Mouse (Mus musculus) stomach, embryonic 16.5 days (tissue): Measurements from ENCODE around the gene Akap7. TPM values are rescaled to one million over a fixed set of nuclear protein-coding genes. Genes with fewer than 3 reads are reported as not detected.
"Not testable (repeated sequence)": the region's sequence is repeated elsewhere in the genome, so short reads cannot be mapped to it uniquely, and the experiment has no call there.

Source experiments
- ATAC-seq: fragments of 200-750 bp; cut with Nextera tagmentation; 2 replicates; pipeline ENCODE4 v1.8.0; 2017; ENCODE audit warnings: moderate number of reproducible peaks, moderate TSS enrichment; ENCODE audit not compliant: insufficient read depth, low FRiP score
- H3K27ac ChIP-seq: fragments of 300-500 bp; sonication (generic); 2 replicates; pipeline ENCODE4 v1.5.1; 2014; ENCODE audit warnings: low read length
- H3K27me3 ChIP-seq: fragments of 300-500 bp; sonication (generic); 2 replicates; pipeline ENCODE4 v1.6.1; 2014; ENCODE audit warnings: low read length, control low read depth, mixed read lengths; ENCODE audit not compliant: control insufficient read depth, insufficient read depth
- H3K36me3 ChIP-seq: fragments of 300-500 bp; sonication (generic); 2 replicates; pipeline ENCODE4 v1.6.1; 2014; ENCODE audit warnings: low read length; ENCODE audit not compliant: control insufficient read depth, insufficient read depth
- H3K4me1 ChIP-seq: fragments of 300-500 bp; sonication (generic); 2 replicates; pipeline ENCODE4 v1.6.1; 2014; ENCODE audit warnings: low read length, control low read depth, mixed read lengths; ENCODE audit not compliant: control insufficient read depth, insufficient read depth
- H3K4me2 ChIP-seq: fragments of 300-500 bp; sonication (generic); 2 replicates; pipeline ENCODE4 v1.6.1; 2014; ENCODE audit warnings: low read depth, low read length, mixed read lengths
- H3K4me3 ChIP-seq: fragments of 300-500 bp; sonication (generic); replicated peaks from 2 replicates; pipeline ENCODE4 v1.5.1; 2014; ENCODE audit warnings: mild to moderate bottlenecking, low read length
- H3K9ac ChIP-seq: fragments of 300-500 bp; sonication (generic); 2 replicates; pipeline ENCODE4 v1.6.1; 2014; ENCODE audit warnings: low read length
- H3K9me3 ChIP-seq: fragments of 300-500 bp; sonication (generic); replicated peaks from 2 replicates; pipeline ENCODE4 v1.6.1; 2016; ENCODE audit warnings: low read length, control low read depth; ENCODE audit not compliant: control insufficient read depth
- WGBS: fragments of 180-500 bp; shearing (Covaris S2); extraction: QIAGEN DNeasy Blood & Tissue Kit; methylation state at CpG from one replicate; pipeline ENCODE4 v1.1.7; 2014; 5-methylcytosine and 5-hydroxymethylcytosine counted together
- polyA plus RNA-seq: library from polyadenylated mRNA; unstranded; fragments of >200 nt; fragmentation: Nextera tagmentation; extraction: Ambion mirVana; gene quantifications from 2 replicates; pipeline ENCODE4 v1.2.1, GENCODE M21; 2015

Gene Akap7
- polyA plus RNA-seq, 1 experiment from 2014 or later: 15.3 TPM

- H3K9ac ChIP-seq: no peak overlapping the region
- H3K9me3 ChIP-seq: no peaks in the 10 kb centered on the region
- H3K4me1 ChIP-seq: no peaks in the 10 kb centered on the region
- no peaks in the 10 kb centered on the region for H3K27me3 ChIP-seq
- H3K27ac ChIP-seq: no peak overlapping the region
- H3K36me3 ChIP-seq: no peaks in the 10 kb centered on the region; the same call in 1 of the 2 replicates
- 74% methylated on average over 4 of the region's 4 CpGs for WGBS
- ATAC-seq: no peak
- no peak overlapping the region for H3K4me2 ChIP-seq
- no peak overlapping the region for H3K4me3 ChIP-seq
Measured at GRCm38 (mm10) chr10:25179030-25179429, 128.6 kb downstream of the Akap7 start.

- WGBS: 94% methylated on average over 5 of the region's 5 CpGs
- Histone ChIP-seq H3K36me3 (no peaks in the 10 kb centered on the region), H3K4me3 (no peak overlapping the region), H3K27ac (no peak overlapping the region), H3K4me1 (no peaks in the 10 kb centered on the region), H3K4me2 (no peak overlapping the region), H3K9ac (no peak overlapping the region), H3K9me3 (no peaks in the 10 kb centered on the region), H3K27me3 (no peaks in the 10 kb centered on the region)
- no peak for ATAC-seq
Measured at GRCm38 (mm10) chr10:25177270-25177669, 130.4 kb downstream of the Akap7 start.

- Histone ChIP-seq H3K36me3 (no peaks in the 10 kb centered on the region), H3K9me3 (no peaks in the 10 kb centered on the region), H3K4me1 (no peaks in the 10 kb centered on the region), H3K4me3 (no peak overlapping the region), H3K27me3 (no peaks in the 10 kb centered on the region), H3K9ac (no peak overlapping the region), H3K27ac (no peak overlapping the region), H3K4me2 (no peak overlapping the region)
- WGBS: 68% methylated on average over 2 of the region's 2 CpGs
- ATAC-seq: no peak
Measured at GRCm38 (mm10) chr10:25174872-25175271, 132.8 kb downstream of the Akap7 start.

GRCm38 (mm10) chr10:25167365-25168194 is 140.1 kb downstream of the Akap7 start:
- WGBS: 67% methylated on average over 6 of the region's 6 CpGs
- ATAC-seq: 0 out of 2 replicates have a peak, but pooled peaks have one; percentile 44
- Histone ChIP-seq H3K9me3 (no peaks in the 10 kb centered on the region), H3K9ac (no peak overlapping the region), H3K27me3 (no peaks in the 10 kb centered on the region), H3K4me2 (no peak overlapping the region), H3K4me3 (no peak overlapping the region), H3K36me3 (no peaks in the 10 kb centered on the region), H3K27ac (no peak overlapping the region), H3K4me1 (no peaks in the 10 kb centered on the region)

GRCm38 (mm10) chr10:25163510-25163909 is 144.2 kb downstream of the Akap7 start:
- WGBS: 34% methylated on average over 3 of the region's 3 CpGs
- ATAC-seq, H3K27me3 ChIP-seq, H3K27ac ChIP-seq, H3K36me3 ChIP-seq, H3K4me1 ChIP-seq, H3K9me3 ChIP-seq, H3K4me2 ChIP-seq, H3K4me3 ChIP-seq, H3K9ac ChIP-seq: not testable (repeated sequence)

GRCm38 (mm10) chr10:25161701-25162100 is 146.0 kb downstream of the Akap7 start:
- Histone ChIP-seq H3K27ac (no peak overlapping the region), H3K9ac (no peak overlapping the region), H3K4me3 (no peak overlapping the region), H3K36me3 (no peaks in the 10 kb centered on the region), H3K9me3 (no peaks in the 10 kb centered on the region), H3K4me2 (no peak overlapping the region), H3K4me1 (no peaks in the 10 kb centered on the region), H3K27me3 (no peaks in the 10 kb centered on the region)
- 47% methylated on average over 2 of the region's 2 CpGs for WGBS
- ATAC-seq: no peak

GRCm38 (mm10) chr10:25158651-25159050 is 149.0 kb downstream of the Akap7 start:
- ATAC-seq: no peak
- WGBS: 82% methylated on average over 5 of the region's 5 CpGs

GRCm38 (mm10) chr10:25157339-25157738 is 150.3 kb downstream of the Akap7 start:
- Histone ChIP-seq H3K9me3 (no peaks in the 10 kb centered on the region), H3K27ac (no peak overlapping the region), H3K4me3 (no peak overlapping the region), H3K36me3 (no peaks in the 10 kb centered on the region), H3K4me2 (no peak overlapping the region), H3K4me1 (no peaks in the 10 kb centered on the region), H3K9ac (no peak overlapping the region), H3K27me3 (no peaks in the 10 kb centered on the region)
- no peak for ATAC-seq

More at GRCm38 (mm10) chr10:25158651-25159050, 149.0 kb downstream of the Akap7 start:
- H3K4me3 ChIP-seq: no peak overlapping the region
- no peak overlapping the region for H3K27ac ChIP-seq
- no peak overlapping the region for H3K4me2 ChIP-seq
- H3K27me3 ChIP-seq: no peaks in the 10 kb centered on the region
- no peaks in the 10 kb centered on the region for H3K4me1 ChIP-seq
- no peak overlapping the region for H3K9ac ChIP-seq
- no peaks in the 10 kb centered on the region for H3K36me3 ChIP-seq
- H3K9me3 ChIP-seq: no peaks in the 10 kb centered on the region

GRCm38 (mm10) chr10:25154225-25154624 is 153.4 kb downstream of the Akap7 start:
- no peak overlapping the region for H3K27ac ChIP-seq
- ATAC-seq: no peak
- 73% methylated on average over 6 of the region's 6 CpGs for WGBS
- H3K27me3 ChIP-seq: no peaks in the 10 kb centered on the region
- no peaks in the 10 kb centered on the region for H3K4me1 ChIP-seq
- H3K9ac ChIP-seq: no peak overlapping the region
- no peaks in the 10 kb centered on the region for H3K9me3 ChIP-seq
- H3K4me3 ChIP-seq: no peak overlapping the region
- H3K36me3 ChIP-seq: no peaks in the 10 kb centered on the region
- no peak overlapping the region for H3K4me2 ChIP-seq
